Mouse (Mus musculus): ENCODE results near the gene Ndufa11. TPM values are rescaled to one million over a fixed set of nuclear protein-coding genes. Genes with fewer than 3 reads are reported as not detected.

Ndufa11 gene
- polyA plus RNA-seq, 1 experiment, result 75.1 TPM

DNA sequence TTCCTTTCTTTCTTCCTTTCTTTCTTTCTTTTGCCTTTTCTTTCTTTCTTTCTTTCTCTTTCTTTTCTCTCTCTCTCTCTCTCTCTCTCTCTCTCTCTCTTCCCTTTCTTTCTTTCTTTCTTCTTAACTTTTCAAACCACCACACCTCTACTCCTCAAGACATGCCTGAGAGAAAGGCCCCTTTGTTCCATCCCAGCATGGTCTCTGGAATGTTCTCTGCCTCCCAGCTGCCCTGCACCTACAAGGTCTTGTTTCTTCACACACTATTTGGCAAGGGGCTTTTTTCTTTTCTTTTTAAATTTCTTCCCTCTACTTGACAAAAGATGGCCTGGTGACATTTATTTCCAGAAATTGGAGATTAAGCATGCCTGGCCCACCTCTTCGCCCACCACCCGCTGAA is 12.1 kb downstream of the Ndufa11 start:
- no peak overlapping the region for H3K27ac ChIP-seq (ENCODE audit: insufficient read depth, low read depth, low read length)
- H3K4me1 ChIP-seq (ENCODE audit: control insufficient read depth, insufficient read depth, low read length), result no peaks in the 10 kb centered on the region
- no peak for TF ChIP-seq CTCF (IDR thresholded peaks at IDR 0.05; ENCODE audit: low read depth, low read length)
- TF ChIP-seq POLR2A (IDR thresholded peaks at IDR 0.05; ENCODE audit: borderline replicate concordance, low read depth, low read length), result no peak
- no peak overlapping the region for H3K4me3 ChIP-seq (ENCODE audit: insufficient read depth, low read length)

DNA sequence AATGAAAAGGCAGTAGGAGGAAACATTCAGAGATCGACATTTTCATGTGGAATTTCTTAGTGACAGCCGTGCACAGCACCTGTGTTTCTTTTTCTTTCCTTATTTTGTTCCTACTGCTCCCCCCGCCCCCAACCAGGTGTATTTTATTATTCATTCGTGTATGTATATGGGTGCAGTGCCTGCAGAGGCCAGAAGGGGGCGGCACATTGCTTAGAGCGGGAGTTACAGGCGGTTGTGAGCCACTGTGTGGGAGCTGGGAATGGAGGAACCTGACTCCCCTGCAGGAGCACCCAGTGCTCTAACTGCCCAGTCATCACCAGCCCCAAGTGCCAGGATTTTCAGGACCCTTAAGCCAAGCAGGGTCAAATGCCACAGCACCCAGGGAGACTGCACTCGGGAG is 19.0 kb downstream of the Ndufa11 start:
- Histone ChIP-seq H3K4me1 (ENCODE audit: control insufficient read depth, insufficient read depth, low read length) (no peaks in the 10 kb centered on the region), H3K4me3 (ENCODE audit: insufficient read depth, low read length) (no peak overlapping the region), H3K27ac (ENCODE audit: insufficient read depth, low read depth, low read length) (no peak overlapping the region)
- TF ChIP-seq POLR2A (IDR thresholded peaks at IDR 0.05; ENCODE audit: borderline replicate concordance, low read depth, low read length), result no peak
- TF ChIP-seq CTCF (IDR thresholded peaks at IDR 0.05; ENCODE audit: low read depth, low read length), result no peak; the same call in 1 of the 2 replicates

DNA sequence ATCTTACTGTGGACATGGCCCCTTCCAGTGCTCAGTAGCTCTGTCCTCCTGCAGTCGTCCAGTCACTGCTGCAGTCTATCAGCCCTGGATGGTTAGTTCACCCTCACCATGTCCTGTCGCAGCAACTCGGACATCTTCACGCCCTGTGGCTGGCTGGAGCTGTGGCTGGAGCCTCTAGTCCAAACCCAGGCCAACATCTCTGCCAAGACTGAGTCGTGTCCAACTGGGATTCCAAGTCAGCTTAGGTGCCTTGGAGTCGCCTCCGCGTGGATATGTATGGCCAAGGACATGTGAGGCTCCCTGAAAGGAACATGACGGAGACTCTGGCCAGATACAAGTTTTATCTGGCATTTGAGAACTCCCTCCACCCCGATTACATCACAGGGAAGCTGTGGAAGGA is 20.7 kb downstream of the Ndufa11 start:
- TF ChIP-seq POLR2A (IDR thresholded peaks at IDR 0.05; ENCODE audit: borderline replicate concordance, low read depth, low read length), result no peak
- TF ChIP-seq CTCF (IDR thresholded peaks at IDR 0.05; ENCODE audit: low read depth, low read length), result no peak
- H3K27ac ChIP-seq (ENCODE audit: insufficient read depth, low read depth, low read length), result no peak overlapping the region
- H3K4me1 ChIP-seq (ENCODE audit: control insufficient read depth, insufficient read depth, low read length), result no peaks in the 10 kb centered on the region
- H3K4me3 ChIP-seq (ENCODE audit: insufficient read depth, low read length), result no peak overlapping the region

DNA sequence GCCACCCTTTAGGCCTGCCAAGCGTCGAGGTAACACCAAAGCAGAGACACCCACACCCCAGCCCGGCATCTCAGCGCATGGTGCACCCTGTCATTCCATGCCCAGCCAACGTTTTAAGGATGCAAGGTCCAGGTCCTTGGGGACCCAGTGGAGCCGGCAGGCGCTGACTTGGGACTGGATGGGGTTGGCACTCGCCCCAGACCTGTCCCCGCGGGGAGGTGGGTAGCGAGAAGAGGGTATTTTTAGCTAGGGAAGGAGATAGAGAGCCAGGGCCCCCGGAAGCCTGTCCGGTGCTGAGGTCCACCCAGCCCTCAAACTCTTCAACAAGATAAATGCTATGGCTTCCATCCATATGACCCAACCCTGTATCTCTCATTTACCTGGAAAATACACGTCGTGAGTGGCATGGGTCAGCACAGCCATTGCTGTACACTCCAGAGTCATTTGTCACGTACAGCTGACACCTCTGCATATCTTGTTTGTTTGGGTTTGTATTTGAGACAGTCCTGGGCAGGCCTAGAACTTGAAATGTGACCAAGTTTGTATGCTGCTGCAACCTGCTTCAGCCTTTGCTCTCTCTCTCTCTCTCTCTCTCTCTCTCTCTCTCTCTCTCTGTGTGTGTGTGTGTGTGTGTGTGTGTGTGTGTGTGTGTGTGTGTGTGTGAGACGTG is 22.7 kb downstream of the Ndufa11 start:
- no peak overlapping the region for H3K27ac ChIP-seq (ENCODE audit: insufficient read depth, low read depth, low read length)
- no peaks in the 10 kb centered on the region for H3K4me1 ChIP-seq (ENCODE audit: control insufficient read depth, insufficient read depth, low read length)
- no peak overlapping the region for H3K4me3 ChIP-seq (ENCODE audit: insufficient read depth, low read length)
- TF ChIP-seq POLR2A (IDR thresholded peaks at IDR 0.05; ENCODE audit: borderline replicate concordance, low read depth, low read length) (no peak), CTCF (IDR thresholded peaks at IDR 0.05; ENCODE audit: low read depth, low read length) (no peak)

DNA sequence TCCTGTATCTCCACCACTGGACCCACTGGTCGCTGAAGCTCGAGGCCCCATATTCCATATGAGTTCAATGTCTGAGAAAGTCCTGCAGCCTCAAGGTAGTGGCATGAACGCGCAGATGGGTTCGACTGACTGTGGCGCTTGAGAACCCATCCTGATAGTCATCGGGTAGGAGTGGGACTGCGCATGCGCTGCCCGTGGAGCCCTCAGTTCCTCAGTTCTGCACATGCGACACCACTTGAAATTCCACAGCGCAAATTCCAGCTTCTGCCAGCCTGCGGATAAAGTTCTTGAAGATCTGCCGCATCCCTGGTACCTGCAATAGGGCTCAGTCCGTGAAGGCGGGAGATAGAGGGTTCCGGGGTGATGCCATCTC is 23.2 kb downstream of the Ndufa11 start:
- H3K27ac ChIP-seq (ENCODE audit: insufficient read depth, low read depth, low read length), result no peak overlapping the region
- no peaks in the 10 kb centered on the region for H3K4me1 ChIP-seq (ENCODE audit: control insufficient read depth, insufficient read depth, low read length)
- no peak overlapping the region for H3K4me3 ChIP-seq (ENCODE audit: insufficient read depth, low read length)
- TF ChIP-seq POLR2A (IDR thresholded peaks at IDR 0.05; ENCODE audit: borderline replicate concordance, low read depth, low read length) (no peak), CTCF (IDR thresholded peaks at IDR 0.05; ENCODE audit: low read depth, low read length) (no peak)

DNA sequence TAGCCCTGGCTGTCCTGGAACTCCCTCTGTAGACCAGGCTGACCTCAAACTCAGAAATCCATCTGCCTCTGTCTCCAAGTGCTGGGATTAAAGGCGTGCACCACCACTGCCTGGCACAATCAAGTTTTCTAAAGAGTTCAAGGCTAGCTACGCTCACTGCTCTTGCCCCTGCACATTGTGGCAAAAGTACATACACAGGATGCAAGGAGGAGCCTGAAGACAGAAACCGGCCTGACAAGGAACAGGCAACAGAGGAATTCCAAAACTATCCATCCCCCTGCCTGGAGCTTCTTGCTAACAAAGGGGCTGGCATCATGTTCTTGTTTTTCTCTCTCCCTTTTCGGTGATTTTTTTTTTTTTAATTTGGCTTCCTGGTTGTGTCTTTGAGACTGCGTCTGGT is 26.6 kb downstream of the Ndufa11 start:
- TF ChIP-seq POLR2A (IDR thresholded peaks at IDR 0.05; ENCODE audit: borderline replicate concordance, low read depth, low read length), result no peak
- no peak for TF ChIP-seq CTCF (IDR thresholded peaks at IDR 0.05; ENCODE audit: low read depth, low read length)
- Histone ChIP-seq H3K27ac (ENCODE audit: insufficient read depth, low read depth, low read length) (no peak overlapping the region), H3K4me3 (ENCODE audit: insufficient read depth, low read length) (no peak overlapping the region), H3K4me1 (ENCODE audit: control insufficient read depth, insufficient read depth, low read length) (no peaks in the 10 kb centered on the region)

DNA sequence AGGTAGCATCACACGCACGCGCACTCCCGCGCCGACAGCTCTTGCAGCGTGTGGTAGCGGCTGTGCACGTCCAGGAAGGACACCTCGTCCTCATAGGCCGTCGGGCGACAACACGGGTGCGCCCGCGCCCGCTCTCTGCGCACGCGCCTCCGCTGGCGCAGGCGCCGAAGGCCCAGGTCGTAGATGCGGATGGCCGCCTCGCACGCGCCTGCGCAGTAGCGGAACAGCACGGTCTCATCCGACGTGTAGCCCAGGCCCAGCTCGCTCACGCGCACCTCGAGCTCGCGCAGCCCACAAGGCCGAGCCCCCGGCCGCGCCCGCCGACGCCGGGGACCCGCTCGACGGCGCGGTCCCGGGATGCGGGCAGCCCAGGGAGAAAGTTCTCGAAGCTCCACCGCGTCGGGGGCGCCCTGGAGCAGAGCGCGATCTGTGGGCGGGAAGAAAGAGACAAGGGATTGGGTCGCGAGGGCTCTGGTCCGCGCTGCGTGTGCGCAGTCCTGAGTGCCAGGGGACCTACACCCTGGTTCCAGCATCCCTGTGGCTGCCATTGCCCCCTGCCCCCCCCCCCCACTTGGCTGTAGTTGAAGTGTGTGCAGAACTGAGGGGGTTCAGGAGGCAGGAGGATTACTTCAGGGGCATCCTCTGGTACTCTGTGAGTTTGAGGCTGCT is 34.0 kb downstream of the Ndufa11 start:
- TF ChIP-seq CTCF (IDR thresholded peaks at IDR 0.05; ENCODE audit: low read depth, low read length) (no peak), POLR2A (IDR thresholded peaks at IDR 0.05; ENCODE audit: borderline replicate concordance, low read depth, low read length) (no peak)
- no peak overlapping the region for H3K4me3 ChIP-seq (ENCODE audit: insufficient read depth, low read length)
- no peaks in the 10 kb centered on the region for H3K4me1 ChIP-seq (ENCODE audit: control insufficient read depth, insufficient read depth, low read length)
- no peak overlapping the region for H3K27ac ChIP-seq (ENCODE audit: insufficient read depth, low read depth, low read length)

DNA sequence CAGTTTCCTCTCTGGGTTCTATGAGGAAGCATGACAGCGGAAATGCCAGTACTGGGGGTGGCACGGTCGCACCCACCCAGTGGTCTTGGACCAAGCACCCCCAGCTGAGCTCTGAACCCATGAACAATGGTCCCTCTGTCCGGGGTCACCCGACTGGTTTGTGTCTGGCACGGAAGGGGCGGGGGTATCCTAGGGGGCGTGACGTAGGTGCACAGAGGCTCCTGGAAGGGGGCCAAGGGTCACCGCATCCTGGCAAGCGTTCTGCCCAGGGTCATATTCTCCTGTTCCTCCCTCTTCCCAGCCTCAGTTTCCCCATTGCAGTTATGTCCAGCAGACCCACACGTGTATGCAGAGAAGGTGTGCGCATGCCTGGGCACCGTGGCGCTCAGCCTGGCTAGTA is 35.9 kb downstream of the Ndufa11 start:
- H3K27ac ChIP-seq (ENCODE audit: insufficient read depth, low read depth, low read length), result no peak overlapping the region
- H3K4me1 ChIP-seq (ENCODE audit: control insufficient read depth, insufficient read depth, low read length), result no peaks in the 10 kb centered on the region
- no peak overlapping the region for H3K4me3 ChIP-seq (ENCODE audit: insufficient read depth, low read length)
- TF ChIP-seq POLR2A (IDR thresholded peaks at IDR 0.05; ENCODE audit: borderline replicate concordance, low read depth, low read length) (no peak), CTCF (IDR thresholded peaks at IDR 0.05; ENCODE audit: low read depth, low read length) (no peak)

DNA sequence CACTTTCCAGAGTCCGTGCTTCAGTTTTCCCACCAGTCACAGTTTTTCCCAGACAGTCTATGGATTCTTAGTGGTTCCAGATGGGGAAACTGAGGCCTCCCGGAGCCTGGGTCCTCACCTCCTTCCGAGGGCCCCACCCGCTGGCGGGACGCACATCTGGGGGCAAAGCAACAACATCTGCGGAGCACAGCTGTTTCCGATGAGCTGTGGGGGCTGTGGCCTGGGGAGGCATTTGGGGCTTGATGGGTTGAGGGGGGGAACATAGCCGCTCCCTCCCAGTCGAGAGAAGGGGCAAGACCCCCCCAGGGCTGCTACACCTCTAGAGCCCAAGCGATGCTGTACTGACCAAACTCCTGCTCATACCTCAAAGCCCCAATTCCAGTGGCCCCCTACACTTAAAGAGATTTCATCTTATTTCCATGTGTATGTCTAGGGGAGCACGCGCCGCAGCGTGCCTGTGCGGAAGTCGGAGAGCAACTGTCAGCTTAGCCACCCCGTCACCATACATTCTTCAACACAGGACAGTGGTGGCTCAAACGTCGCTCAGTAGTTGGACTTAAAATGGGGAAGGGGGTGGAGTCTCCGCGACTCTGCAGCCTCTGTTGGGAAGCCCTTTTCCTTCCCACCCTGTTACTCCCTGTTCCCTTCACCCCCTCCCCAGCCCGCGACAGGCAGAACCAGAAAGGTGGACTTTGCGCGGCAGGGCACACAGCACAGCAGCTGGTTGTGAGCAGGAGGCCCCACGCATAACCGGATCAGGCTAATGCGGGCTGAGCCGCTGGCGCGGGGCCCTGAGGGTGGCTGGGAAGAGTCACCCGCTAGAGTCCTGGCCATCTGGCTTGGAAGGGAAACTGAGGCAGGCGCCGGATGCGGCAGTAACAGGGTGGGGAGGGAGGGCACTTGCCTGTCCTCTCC is 37.0 kb downstream of the Ndufa11 start:
- H3K27ac ChIP-seq (ENCODE audit: insufficient read depth, low read depth, low read length), result no peak overlapping the region
- peak overlapping the region; percentile 37 for H3K4me3 ChIP-seq (ENCODE audit: insufficient read depth, low read length)
- no peak for TF ChIP-seq POLR2A (IDR thresholded peaks at IDR 0.05; ENCODE audit: borderline replicate concordance, low read depth, low read length)
- no peak for TF ChIP-seq CTCF (IDR thresholded peaks at IDR 0.05; ENCODE audit: low read depth, low read length)
- no peaks in the 10 kb centered on the region for H3K4me1 ChIP-seq (ENCODE audit: control insufficient read depth, insufficient read depth, low read length)
